Mouse (Mus musculus): Measurements from ENCODE around the gene Lrrk1.

Lrrk1 gene

DNA sequence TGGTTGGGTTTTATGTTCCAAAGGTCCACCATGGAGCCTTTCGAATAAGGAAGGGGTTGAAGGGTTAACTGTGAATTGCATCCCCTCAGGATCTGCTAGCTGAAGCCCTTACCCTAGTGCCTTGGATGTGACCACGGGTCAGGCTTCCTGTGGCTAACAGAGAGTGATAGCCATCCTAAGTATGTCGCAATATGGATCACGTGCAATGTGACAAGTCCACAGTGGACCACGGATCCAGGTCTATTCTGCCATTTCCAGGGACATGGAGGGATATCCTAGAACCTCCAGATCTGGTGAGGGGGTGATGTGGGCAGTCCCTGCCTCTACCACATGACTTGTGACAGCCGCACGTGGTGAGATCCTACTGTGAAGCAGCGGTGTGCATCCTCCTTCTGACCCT is 133.2 kb downstream of the Lrrk1 start:
- in situ Hi-C loops (cut with MboI, MseI): no loop called here

- in situ Hi-C loops (cut with MboI, MseI): no loop called here
These were observed 134.0 kb downstream of the Lrrk1 start for GRCm38 (mm10) chr7:66253975-66254651.

DNA sequence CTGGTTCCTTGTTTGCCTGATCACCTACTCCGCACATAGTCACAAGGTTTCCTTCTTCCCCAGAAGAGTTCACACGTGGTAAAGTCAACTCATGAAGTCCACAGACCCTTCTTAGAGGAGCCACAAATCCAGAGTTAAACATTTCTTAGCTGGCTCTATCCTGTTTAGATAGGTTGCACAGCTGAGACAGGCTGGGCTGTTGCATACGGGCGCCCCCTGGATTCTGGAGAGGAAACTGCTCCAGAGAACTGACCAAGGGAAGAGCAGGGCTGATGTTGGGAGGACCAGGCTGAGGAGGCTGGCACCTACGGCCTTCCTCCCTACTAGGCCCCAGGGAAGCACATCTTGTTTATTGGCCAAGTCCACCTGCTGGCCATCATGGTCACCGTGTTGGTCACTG is 138.1 kb downstream of the Lrrk1 start:
- in situ Hi-C loops (cut with MboI, MseI): no loop called here

DNA sequence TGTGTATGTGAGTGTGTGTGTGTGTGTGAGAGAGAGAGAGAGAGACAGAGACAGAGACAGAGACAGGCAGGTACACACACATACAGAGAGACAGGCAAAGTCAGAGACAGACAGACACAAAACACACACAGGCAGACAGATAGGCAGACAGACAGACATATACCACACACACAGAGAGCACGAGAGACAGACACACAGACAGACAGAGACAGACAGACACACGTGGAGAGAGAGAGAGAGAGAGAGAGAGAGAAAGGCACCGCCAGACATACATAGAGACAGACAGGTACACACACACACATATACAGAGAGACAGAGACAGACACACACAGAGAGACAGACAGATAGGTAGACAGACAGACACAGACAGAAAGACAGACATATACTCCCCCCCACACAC is 138.7 kb downstream of the Lrrk1 start:
- in situ Hi-C loops (cut with MboI, MseI): loop anchor here (5.0 kb wide), 2 partner anchors 77 to 147 kb away; no protein-coding TSS in a partner anchor

DNA sequence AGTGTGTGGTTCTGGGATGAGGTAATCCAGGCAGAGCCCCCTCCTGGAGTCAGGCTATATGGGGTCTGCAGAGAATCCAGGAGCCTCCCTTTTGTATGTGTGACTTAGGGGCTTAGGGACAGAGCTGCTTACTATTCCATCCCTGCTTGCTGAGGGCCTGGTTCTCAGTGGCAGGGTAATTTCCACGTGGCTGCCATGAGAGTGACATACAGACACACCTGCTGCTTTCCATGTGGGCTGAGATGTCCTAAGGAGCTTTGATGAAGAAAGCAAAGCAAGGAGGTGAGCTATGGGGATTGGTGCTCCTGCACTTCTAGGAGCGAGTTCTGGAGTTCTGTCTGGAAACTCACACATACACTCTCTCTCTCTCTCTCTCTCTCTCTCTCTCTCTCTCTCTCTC is 139.1 kb downstream of the Lrrk1 start:
- in situ Hi-C loops (cut with MboI, MseI): loop anchor here (5.0 kb wide), 2 partner anchors 77 to 147 kb away; no protein-coding TSS in a partner anchor

- in situ Hi-C loops (cut with MboI, MseI): loop anchor here (5.0 kb wide), 2 partner anchors 76 to 146 kb away; no protein-coding TSS in a partner anchor
These were observed 139.9 kb downstream of the Lrrk1 start for GRCm38 (mm10) chr7:66248270-66248669.

GRCm38 (mm10) chr7:66247274-66248021 is 140.7 kb downstream of the Lrrk1 start:
- in situ Hi-C loops (cut with MboI, MseI): loop anchor here (5.0 kb wide), 2 partner anchors 75 to 145 kb away; no protein-coding TSS in a partner anchor

DNA sequence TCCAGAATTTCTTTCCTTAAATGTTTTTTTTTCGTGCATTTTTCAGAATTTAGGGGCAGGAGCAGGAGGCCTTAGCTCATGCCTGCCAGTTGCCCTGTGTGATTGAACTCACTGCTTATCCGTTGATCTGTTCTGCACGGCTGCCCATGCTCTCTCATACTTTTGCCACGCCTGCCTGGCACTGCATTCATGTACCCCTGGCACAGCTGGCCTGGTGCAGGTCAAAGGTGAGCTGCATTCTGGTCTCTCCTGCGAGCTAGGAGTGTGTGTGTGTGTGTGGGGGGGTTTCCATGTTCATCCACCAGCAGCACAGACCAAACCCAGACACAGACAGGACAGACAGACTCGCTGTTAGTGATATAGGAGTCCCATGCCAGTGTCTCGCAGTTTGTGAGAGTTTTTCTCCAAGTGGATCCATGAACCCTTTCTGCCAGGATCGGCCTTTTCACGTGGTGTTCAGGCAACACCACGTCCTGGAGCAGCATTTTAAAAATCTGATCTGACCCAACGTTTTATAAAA is 141.4 kb downstream of the Lrrk1 start:
- in situ Hi-C loops (cut with MboI, MseI): loop anchor here (5.0 kb wide), 2 partner anchors 74 to 144 kb away; no protein-coding TSS in a partner anchor

- in situ Hi-C loops (cut with MboI, MseI): loop anchor here (5.0 kb wide), 2 partner anchors 73 to 143 kb away; no protein-coding TSS in a partner anchor
These were observed 142.5 kb downstream of the Lrrk1 start for GRCm38 (mm10) chr7:66245646-66246045.

DNA sequence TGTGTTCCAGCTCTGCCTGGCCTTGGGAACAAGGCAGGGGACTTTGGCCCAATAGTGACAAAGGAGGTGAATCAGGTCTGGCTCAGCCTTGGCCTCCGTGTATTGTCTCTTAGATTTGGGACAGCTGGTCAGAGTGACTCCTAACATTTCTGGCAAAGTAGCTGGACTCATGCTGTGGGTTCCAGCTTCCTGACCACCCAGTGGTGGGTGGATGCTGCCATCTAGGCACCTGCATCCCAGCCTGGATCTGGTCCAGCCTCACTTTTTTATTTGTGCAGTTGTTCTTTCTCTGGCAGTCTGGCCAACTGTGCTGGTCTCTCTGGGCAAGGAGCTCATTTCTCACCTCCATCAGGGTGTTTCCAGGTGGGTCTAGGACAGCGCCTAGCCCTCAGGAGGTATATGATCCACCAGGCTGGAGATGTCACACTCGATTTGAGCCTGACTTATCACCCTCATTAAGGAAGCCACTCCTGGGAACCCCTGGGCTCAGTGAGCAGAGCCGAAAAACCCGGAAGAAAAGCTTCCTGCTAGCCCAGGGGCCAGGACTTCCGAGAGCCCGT is 144.3 kb downstream of the Lrrk1 start:
- in situ Hi-C loops (cut with MboI, MseI): no loop called here

- in situ Hi-C loops (cut with MboI, MseI): no loop called here
These were observed 146.2 kb downstream of the Lrrk1 start for GRCm38 (mm10) chr7:66241855-66242412.

DNA sequence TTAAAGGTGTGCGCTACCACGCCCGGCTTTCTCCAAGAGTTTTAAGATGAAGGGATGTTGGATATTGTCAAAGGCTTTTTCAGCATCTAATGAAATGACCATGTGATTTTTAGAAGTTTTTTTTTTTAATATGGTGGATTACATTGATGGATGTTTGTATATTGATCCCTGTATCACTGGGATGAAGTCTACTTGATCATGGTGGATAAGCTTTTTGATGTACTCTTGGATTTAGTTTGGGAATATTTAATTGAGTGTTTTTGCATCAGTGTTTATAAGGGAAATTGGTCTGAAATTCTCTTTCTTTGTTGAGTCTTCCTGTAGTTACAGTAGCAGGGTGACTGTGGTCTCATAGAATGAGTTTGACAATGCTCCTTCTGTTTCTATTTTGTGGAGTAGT is 150.0 kb downstream of the Lrrk1 start:
- in situ Hi-C loops (cut with MboI, MseI): no loop called here

DNA sequence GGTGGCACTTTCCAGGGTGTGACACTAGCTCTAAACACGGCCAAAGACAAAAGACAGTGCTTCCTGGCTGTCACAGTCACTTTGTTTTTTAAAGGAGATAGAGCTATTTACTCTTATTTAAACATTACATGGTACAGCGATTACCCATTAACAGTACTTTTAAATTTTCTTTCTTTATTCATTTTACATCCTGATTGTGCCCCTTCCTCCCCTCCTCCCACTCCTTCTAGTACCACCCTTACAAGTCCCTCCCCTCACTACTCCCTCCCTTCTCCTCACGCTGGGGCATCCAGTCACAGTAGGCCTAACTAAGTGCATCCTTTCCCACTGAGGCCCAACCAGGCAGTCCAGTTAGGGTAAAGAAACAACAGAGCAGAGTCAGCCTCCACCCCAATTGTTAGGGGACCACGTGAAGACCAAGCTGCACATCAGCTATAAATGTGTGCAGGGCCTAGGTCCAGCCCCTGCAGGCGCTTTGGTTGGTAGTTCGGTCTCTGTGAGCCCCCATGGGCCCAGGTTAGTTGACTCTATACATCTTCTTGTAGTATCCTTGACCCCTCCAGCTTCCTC is 154.1 kb downstream of the Lrrk1 start:
- in situ Hi-C loops (cut with MboI, MseI): no loop called here

DNA sequence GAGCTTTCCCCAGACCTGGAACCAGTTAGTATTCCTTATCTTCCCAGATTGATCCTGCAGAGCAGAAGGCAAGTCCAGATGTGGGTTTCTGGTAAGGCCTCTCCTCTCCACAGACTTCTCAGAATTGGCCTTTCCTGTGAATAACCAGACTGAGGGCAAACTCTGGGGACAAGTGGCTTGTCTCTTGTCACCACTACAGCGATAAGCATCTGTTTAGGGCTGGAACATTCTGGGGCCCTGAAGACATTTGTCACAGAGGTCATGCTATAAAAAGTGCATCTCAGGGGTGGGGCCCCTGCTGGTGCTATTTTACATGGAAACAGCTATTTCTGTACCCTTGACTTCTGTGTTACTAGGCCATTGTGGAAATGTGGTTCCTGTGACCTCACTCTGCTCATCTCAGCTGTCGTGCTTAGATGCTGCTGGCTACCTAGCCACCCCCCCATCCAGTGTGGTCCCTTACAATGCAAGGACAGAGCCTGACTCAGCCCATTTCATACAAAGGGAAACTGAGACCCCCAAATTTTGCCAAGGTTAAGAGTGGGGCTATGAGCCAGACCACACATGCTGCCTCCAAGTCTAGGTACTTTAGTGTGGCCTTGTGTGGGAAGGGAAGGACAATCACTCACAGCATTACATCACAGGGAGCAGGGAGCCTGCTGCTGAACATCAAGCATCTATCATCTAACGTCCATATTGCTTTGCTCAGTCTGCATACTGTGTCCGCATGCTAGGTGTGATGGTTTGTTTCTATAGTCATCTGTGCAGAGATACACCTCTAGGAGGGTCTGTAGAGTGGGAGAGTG is 154.8 kb downstream of the Lrrk1 start:
- in situ Hi-C loops (cut with MboI, MseI): no loop called here

GRCm38 (mm10) chr7:66231861-66232260 is 156.3 kb downstream of the Lrrk1 start:
- in situ Hi-C loops (cut with MboI, MseI): no loop called here

DNA sequence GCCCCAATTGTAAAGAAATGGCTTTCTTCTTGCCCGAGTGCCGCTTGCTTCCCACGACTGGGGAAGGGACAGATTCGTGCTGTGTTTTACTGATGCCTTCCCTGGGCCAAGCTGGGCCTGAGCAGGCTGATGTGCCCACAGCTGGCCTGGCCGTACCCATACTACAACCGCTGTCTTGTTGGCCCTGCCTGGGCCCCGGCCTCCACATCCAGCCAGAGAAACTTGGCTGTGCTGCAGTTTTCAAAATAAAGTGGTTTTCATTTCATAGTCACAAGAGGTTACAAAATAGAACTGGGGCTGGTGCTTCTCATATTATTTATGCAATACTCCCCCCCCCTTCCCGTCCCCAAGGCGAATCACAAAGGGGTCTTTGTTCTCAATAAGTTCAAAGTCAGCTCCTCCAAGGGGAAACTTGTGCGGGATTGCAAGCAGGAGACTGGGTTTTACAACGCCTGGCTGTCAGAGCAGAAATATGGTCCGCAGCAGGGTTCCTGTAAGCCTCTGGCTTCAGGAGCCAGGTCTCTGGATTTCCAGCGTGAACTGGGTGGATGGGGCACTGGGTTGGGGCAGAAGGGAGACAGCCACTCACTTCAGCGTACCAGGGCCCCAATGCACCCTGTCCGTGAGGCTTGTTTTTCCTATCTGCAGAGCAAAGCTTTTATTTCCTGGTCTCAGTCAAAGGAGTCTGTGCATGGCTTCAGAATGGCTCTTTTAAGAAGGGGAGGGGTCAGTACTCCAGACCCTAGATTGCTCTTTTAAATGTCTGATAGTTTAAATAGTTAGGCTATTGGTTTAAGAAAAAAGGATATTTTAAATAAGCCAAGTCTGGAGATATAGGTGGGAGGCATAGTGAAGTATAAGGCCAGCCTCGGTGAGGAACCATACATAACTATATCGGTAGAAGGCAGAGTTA is 157.3 kb downstream of the Lrrk1 start:
- in situ Hi-C loops (cut with MboI, MseI): no loop called here

- in situ Hi-C loops (cut with MboI, MseI): no loop called here
These were observed 157.9 kb downstream of the Lrrk1 start for GRCm38 (mm10) chr7:66230246-66230637.

GRCm38 (mm10) chr7:66229433-66229832 is 158.7 kb downstream of the Lrrk1 start:
- in situ Hi-C loops (cut with MboI, MseI): no loop called here

GRCm38 (mm10) chr7:66228610-66228920 is 159.6 kb downstream of the Lrrk1 start:
- in situ Hi-C loops (cut with MboI, MseI): no loop called here

Measured in regulatory T cell (primary cell).